Mouse (Mus musculus) hindbrain, embryonic 12.5 days (tissue): ENCODE results near the gene Yipf1. TPM values are rescaled to one million over a fixed set of nuclear protein-coding genes. Genes with fewer than 3 reads are reported as not detected.

Experiments used
- ATAC-seq: fragments of 200-750 bp; cut with Nextera tagmentation; 2 replicates; pipeline ENCODE4 v1.8.0; 2017; ENCODE audit warnings: moderate TSS enrichment; ENCODE audit not compliant: low FRiP score
- H3K27ac ChIP-seq: fragments of 300-500 bp; sonication (generic); 2 replicates; pipeline ENCODE4 v1.5.1; 2016; ENCODE audit warnings: mild to moderate bottlenecking
- H3K27me3 ChIP-seq: fragments of 300-500 bp; sonication (generic); 2 replicates; pipeline ENCODE4 v1.6.1; 2016; ENCODE audit warnings: mild to moderate bottlenecking
- H3K36me3 ChIP-seq: fragments of 300-500 bp; sonication (generic); 2 replicates; pipeline ENCODE4 v1.6.1; 2016; ENCODE audit warnings: mild to moderate bottlenecking
- H3K4me1 ChIP-seq: fragments of 300-500 bp; sonication (generic); 2 replicates; pipeline ENCODE4 v1.6.1; 2016
- H3K4me2 ChIP-seq: fragments of 300-500 bp; sonication (generic); replicated peaks from 2 replicates; pipeline ENCODE4 v1.6.1; 2016; ENCODE audit warnings: mild to moderate bottlenecking
- H3K4me3 ChIP-seq: fragments of 300-500 bp; sonication (generic); 2 replicates; pipeline ENCODE4 v1.5.1; 2016; ENCODE audit warnings: mild to moderate bottlenecking
- H3K9ac ChIP-seq: fragments of 300-500 bp; sonication (generic); 2 replicates; pipeline ENCODE4 v1.6.1; 2016; ENCODE audit warnings: mild to moderate bottlenecking, moderate library complexity
- H3K9me3 ChIP-seq: fragments of 300-500 bp; sonication (generic); replicated peaks from 2 replicates; pipeline ENCODE4 v1.6.1; 2016; ENCODE audit warnings: mild to moderate bottlenecking
- WGBS: fragments of 180-500 bp; shearing (Covaris S2); methylation state at CpG from one replicate; pipeline ENCODE4 v1.1.7; 2016; 5-methylcytosine and 5-hydroxymethylcytosine counted together
- polyA plus RNA-seq: library from polyadenylated mRNA; unstranded; fragments of >200 nt; fragmentation: Nextera tagmentation; extraction: Ambion mirVana; gene quantifications from 2 replicates; pipeline ENCODE4 v1.2.1, GENCODE M21; 2016

Yipf1 gene
- polyA plus RNA-seq: 42.2 and 53.8 TPM in 2 replicates

DNA sequence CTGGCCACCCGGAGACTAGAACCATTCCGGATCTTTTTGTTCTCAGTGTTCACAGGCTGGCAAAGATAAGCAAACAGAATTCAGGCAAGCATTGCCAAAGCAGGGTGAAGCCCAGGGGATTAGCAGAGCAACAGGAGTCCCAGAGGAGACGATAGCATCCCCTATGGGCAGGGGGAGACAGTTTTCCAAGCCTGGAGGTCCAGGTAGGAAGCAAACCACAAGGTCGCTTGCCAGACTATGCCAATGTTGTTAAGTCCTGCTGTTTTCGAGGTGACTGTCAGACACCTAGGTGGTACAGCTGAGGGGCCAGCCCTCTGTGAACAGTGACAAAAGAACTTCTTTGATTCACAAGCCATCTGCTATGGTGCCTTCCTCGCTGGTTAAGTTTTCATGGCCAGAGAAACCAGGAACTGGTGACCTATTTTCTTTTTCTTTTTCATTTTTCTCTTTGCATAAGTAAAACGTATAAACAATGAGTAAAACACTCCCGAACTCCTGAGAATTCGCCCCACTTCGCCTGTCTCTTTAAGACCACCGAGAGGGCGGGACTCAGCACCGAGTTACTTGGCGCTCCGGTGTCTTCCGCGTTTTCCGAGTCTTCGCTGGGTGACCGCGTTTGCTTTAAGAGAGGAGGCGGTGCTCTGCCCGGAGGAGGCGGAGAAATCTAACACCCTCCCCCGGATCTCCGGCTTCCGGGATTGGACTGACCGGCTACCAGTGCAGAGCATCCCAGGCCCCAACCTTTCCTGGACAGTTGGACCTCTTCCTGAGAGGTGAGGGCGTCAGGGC lies at the start of gene Yipf1:
TSS of gene Yipf1 (plus strand) at position 674 of the 789 bp plus-strand sequence.
- H3K27ac ChIP-seq: 0 out of 2 replicates have a peak within 1 kb of the TSS, but pooled peaks have one; percentile 36
- peak; percentile 94 for ATAC-seq

GRCm38 (mm10) chr4:107273683-107274082 lies 40.5 kb upstream of the Yipf1 start:
- H3K9me3 ChIP-seq: no peaks in the 10 kb centered on the region
- no peaks in the 10 kb centered on the region for H3K36me3 ChIP-seq
- H3K4me1 ChIP-seq: peaks cover 6% of the 10 kb centered on the region
- H3K4me2 ChIP-seq: no peak overlapping the region
- 86% methylated on average over 4 of the region's 4 CpGs for WGBS
- H3K27me3 ChIP-seq: no peaks in the 10 kb centered on the region
- ATAC-seq: no peak
- H3K9ac ChIP-seq: no peak overlapping the region
- H3K4me3 ChIP-seq: no peak overlapping the region
- H3K27ac ChIP-seq: no peak overlapping the region

More for the DNA sequence above, at the start of gene Yipf1:
- Histone ChIP-seq H3K36me3 (peaks cover 20% of the 10 kb centered on the region), H3K4me1 (peaks cover 13% of the 10 kb centered on the region), H3K9me3 (no peaks in the 10 kb centered on the region), H3K4me2 (peak within 1 kb of the TSS; percentile 69), H3K9ac (peak within 1 kb of the TSS; percentile 73), H3K4me3 (peak within 1 kb of the TSS; percentile 68), H3K27me3 (no peaks in the 10 kb centered on the region)
- WGBS: 1% methylated on average over 29 of the region's 29 CpGs

GRCm38 (mm10) chr4:107274511-107274910 lies 39.7 kb upstream of the Yipf1 start:
- Histone ChIP-seq H3K27ac (no peak overlapping the region), H3K9me3 (no peaks in the 10 kb centered on the region), H3K27me3 (no peaks in the 10 kb centered on the region), H3K4me2 (no peak overlapping the region), H3K9ac (no peak overlapping the region), H3K36me3 (no peaks in the 10 kb centered on the region), H3K4me1 (peaks cover 8% of the 10 kb centered on the region), H3K4me3 (no peak overlapping the region)
- whole genome bisulfite sequencing: 83% methylated on average over 5 of the region's 5 CpGs
- no peak for ATAC-seq

- Histone ChIP-seq H3K9ac (no peak overlapping the region), H3K36me3 (peaks cover 20% of the 10 kb centered on the region), H3K4me1 (peaks cover 8% of the 10 kb centered on the region), H3K9me3 (no peaks in the 10 kb centered on the region), H3K4me2 (0 out of 2 replicates have a peak overlapping the region, but pooled peaks have one; percentile 8), H3K4me3 (no peak overlapping the region), H3K27ac (no peak overlapping the region), H3K27me3 (no peaks in the 10 kb centered on the region)
- ATAC-seq: no peak
- WGBS: 11% methylated on average over 8 of the region's 8 CpGs
These were observed 35.9 kb upstream of the Yipf1 start for GRCm38 (mm10) chr4:107278188-107278707.

DNA sequence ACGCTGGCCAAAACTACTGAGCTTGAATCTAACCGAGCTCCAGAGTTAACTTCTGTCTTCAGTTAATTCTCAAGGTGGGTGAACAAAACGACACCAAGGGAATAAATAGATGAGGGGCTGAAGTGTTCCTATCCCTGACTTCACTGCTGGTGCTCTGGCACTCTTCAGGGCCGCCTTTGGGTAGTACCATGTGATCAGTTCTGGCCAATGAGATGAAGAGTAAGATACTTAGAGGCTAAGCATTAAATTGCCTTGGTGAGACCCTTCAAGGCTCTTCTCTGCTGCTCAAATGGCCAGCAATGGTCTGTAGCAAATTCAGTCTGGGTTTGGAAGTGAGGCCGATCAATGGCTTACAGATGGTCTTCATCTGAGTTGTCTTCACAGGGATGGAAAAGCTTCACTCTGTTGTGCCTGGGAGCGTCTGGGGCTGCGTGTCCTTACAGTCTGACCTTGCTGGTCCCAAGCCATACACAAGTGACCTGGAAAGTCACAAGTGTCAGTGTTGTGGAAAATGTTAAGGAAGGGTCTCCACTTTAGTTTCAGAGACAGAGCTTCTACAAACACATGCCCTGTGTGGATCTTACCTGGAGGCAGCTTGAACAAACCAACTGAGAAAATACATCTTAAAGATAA lies 33.2 kb upstream of the Yipf1 start:
- Histone ChIP-seq H3K27me3 (no peaks in the 10 kb centered on the region), H3K4me2 (no peak overlapping the region), H3K4me3 (no peak overlapping the region), H3K36me3 (peaks cover 20% of the 10 kb centered on the region), H3K27ac (no peak overlapping the region), H3K9me3 (no peaks in the 10 kb centered on the region), H3K4me1 (peaks cover 8% of the 10 kb centered on the region), H3K9ac (no peak overlapping the region)
- WGBS: 83% methylated on average over 7 of the region's 7 CpGs
- no peak for ATAC-seq

- Histone ChIP-seq H3K27me3 (no peaks in the 10 kb centered on the region), H3K27ac (no peak overlapping the region), H3K9ac (no peak overlapping the region), H3K9me3 (no peaks in the 10 kb centered on the region), H3K4me3 (no peak overlapping the region), H3K4me1 (no peaks in the 10 kb centered on the region), H3K4me2 (no peak overlapping the region), H3K36me3 (peaks cover 12% of the 10 kb centered on the region)
- WGBS: 74% methylated on average over 3 of the region's 3 CpGs
- no peak for ATAC-seq
These were observed 28.5 kb upstream of the Yipf1 start for GRCm38 (mm10) chr4:107285446-107286200.

- Histone ChIP-seq H3K9ac (no peak overlapping the region), H3K36me3 (0 out of 2 replicates have a peak, but pooled peaks cover 6% of the 10 kb centered on the region), H3K4me1 (no peaks in the 10 kb centered on the region), H3K4me3 (no peak overlapping the region), H3K4me2 (no peak overlapping the region), H3K27me3 (no peaks in the 10 kb centered on the region), H3K9me3 (no peaks in the 10 kb centered on the region), H3K27ac (no peak overlapping the region)
- ATAC-seq: no peak
- whole genome bisulfite sequencing: 92% methylated on average over 8 of the region's 8 CpGs
These were observed 27.8 kb upstream of the Yipf1 start for GRCm38 (mm10) chr4:107286386-107286785.

GRCm38 (mm10) chr4:107287517-107287916 lies 26.6 kb upstream of the Yipf1 start:
- no peaks in the 10 kb centered on the region for H3K4me1 ChIP-seq
- no peak overlapping the region for H3K4me3 ChIP-seq
- WGBS: 93% methylated on average over 2 of the region's 2 CpGs
- no peak overlapping the region for H3K9ac ChIP-seq
- H3K4me2 ChIP-seq: no peak overlapping the region
- H3K36me3 ChIP-seq: 0 out of 2 replicates have a peak, but pooled peaks cover 2% of the 10 kb centered on the region
- H3K27ac ChIP-seq: no peak overlapping the region
- no peak for ATAC-seq
- no peaks in the 10 kb centered on the region for H3K27me3 ChIP-seq
- no peaks in the 10 kb centered on the region for H3K9me3 ChIP-seq

DNA sequence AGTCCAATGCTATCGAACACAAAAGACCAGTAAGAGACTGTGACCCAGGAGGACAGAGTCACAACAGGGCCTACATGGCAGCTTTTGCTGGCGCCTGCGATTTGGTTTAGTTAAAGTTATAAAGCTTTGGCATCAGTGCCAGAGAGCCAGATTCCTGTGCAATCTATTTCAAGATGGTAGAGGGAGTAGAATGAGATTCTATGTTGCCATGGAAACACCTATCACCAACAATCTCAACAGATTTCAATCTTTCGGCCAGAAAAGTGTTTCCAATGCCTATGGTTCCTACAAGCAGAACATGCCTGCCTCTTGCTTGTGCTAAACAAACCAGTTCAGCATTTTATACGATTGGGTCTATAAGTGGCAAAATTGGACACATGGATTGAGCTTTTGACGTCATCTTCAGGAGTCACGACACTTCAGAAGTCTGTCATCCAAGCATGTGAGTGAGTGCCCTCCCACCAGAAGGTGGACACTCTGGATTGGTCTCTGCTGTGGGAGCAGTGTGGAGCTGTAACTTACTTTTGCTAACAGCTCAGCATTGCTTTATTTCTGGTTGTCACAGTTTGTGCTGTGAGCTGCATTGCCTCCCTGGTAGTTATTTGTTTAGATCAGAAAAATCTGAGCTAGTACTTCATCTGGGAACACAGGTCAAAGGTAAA lies 22.4 kb upstream of the Yipf1 start:
- Histone ChIP-seq H3K27ac (no peak overlapping the region), H3K9me3 (no peaks in the 10 kb centered on the region), H3K9ac (no peak overlapping the region), H3K4me1 (no peaks in the 10 kb centered on the region), H3K36me3 (no peaks in the 10 kb centered on the region), H3K4me3 (no peak overlapping the region), H3K27me3 (no peaks in the 10 kb centered on the region), H3K4me2 (no peak overlapping the region)
- WGBS: 90% methylated on average over 7 of the region's 7 CpGs
- ATAC-seq: no peak

DNA sequence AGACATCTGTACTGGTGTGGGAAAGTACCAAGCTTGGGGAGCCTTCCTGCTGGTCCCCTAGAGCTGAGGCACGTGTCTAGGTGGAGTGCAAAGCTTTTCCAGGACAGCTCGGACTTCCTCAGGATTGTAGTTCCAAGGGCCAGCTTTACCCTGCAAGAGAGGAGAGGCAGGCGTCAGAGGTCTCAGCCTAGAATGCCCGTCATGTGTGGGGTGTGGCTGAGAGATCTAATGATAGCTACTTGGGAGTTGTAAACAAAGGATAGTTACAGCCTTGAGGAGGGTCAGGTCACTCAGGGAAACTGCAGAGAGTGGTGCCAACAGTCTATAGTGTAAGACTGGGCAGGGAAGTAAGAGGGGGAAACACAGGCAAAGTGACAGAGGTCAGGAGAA lies 21.9 kb upstream of the Yipf1 start:
- Histone ChIP-seq H3K4me3 (no peak overlapping the region), H3K36me3 (no peaks in the 10 kb centered on the region), H3K4me2 (no peak overlapping the region), H3K9ac (no peak overlapping the region), H3K27ac (no peak overlapping the region), H3K4me1 (no peaks in the 10 kb centered on the region), H3K9me3 (no peaks in the 10 kb centered on the region), H3K27me3 (no peaks in the 10 kb centered on the region)
- ATAC-seq: no peak
- 66% methylated on average over 4 of the region's 4 CpGs for WGBS

DNA sequence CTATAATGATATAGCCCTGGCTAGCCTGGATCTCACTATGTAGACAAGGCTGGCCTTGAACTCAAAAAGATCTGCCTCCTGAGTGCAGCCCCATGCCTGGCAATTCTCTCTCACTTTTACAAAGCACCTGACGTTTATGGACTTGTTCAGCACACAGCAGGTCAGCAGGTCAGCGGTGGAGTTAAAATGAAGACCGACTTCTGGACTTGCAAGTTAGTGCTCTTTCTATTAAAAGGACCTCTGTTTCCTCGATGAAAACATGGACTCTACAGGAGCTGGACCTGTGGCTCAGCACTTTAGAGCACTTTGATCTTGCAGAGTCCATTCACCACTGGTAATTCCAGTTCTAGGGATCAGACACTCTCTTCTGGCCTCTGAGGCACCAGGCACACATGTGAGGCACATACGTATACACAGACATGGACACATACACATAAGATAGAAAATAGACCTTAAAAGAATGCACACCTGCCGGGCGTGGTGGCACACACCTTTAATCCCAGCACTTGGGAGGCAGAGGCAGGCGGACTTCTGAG lies 16.0 kb upstream of the Yipf1 start:
- no peaks in the 10 kb centered on the region for H3K36me3 ChIP-seq
- no peak overlapping the region for H3K27ac ChIP-seq
- no peaks in the 10 kb centered on the region for H3K27me3 ChIP-seq
- WGBS: 80% methylated on average over 8 of the region's 8 CpGs
- no peak overlapping the region for H3K4me3 ChIP-seq
- H3K9ac ChIP-seq: no peak overlapping the region
- ATAC-seq: no peak
- H3K9me3 ChIP-seq: no peaks in the 10 kb centered on the region
- no peak overlapping the region for H3K4me2 ChIP-seq
- H3K4me1 ChIP-seq: no peaks in the 10 kb centered on the region
